7 mouse cellular contexts compared by ENCODE assay signal in genomic region chr15:89180081-89180541, GRCm38 (mm10). TPM values are rescaled to one million over a fixed set of nuclear protein-coding genes. Genes with fewer than 3 reads are reported as not detected.
DNase-seq lines count a peak whose midpoint lies in the region; ATAC-seq and TF ChIP-seq lines count a peak whose summit lies in the region.

No protein-coding gene starts in this region.

- H3K27me3 ChIP-seq in spleen, adult 2 months (ENCODE audit: control insufficient read depth, insufficient read depth, low read length): 0 out of 2 replicates have a peak, but pooled peaks cover 2% of the 10 kb centered on the region
- no peaks in the 10 kb centered on the region for H3K27me3 ChIP-seq in forebrain, embryonic 12.5 days
- no peaks in the 10 kb centered on the region for H3K27me3 ChIP-seq in kidney, embryonic 14.5 days (ENCODE audit: control insufficient read depth, insufficient read depth, low read length)
- no peaks in the 10 kb centered on the region for H3K27me3 ChIP-seq in midbrain, embryonic 11.5 days (ENCODE audit: control insufficient read depth, insufficient read depth, low read length)

- H3K9ac ChIP-seq in forebrain, embryonic 12.5 days: peak overlapping the region; percentile 97
- peak overlapping the region; percentile 91 for H3K9ac ChIP-seq in kidney, embryonic 14.5 days (ENCODE audit: low read depth, low read length)
- H3K9ac ChIP-seq in midbrain, embryonic 11.5 days (ENCODE audit: low read length): peak overlapping the region; percentile 89

- no peak for TF ChIP-seq POLR2A in spleen, adult 2 months (IDR thresholded peaks at IDR 0.05; ENCODE audit: low read depth, low read length)

- H3K4me3 ChIP-seq in spleen, adult 2 months (ENCODE audit: extremely low read depth, insufficient read depth, insufficient read length): peak overlapping the region; percentile 64
- peak overlapping the region; percentile 85 for H3K4me3 ChIP-seq in forebrain, embryonic 12.5 days (replicated peaks)
- H3K4me3 ChIP-seq in kidney, embryonic 14.5 days (ENCODE audit: low read length): peak overlapping the region; percentile 71
- H3K4me3 ChIP-seq in midbrain, embryonic 11.5 days (ENCODE audit: low read depth, low read length): peak overlapping the region; percentile 69

- no peak for DNase-seq in spleen, adult 2 months (ENCODE audit: low read depth in 1 of 2, low spot score in 2 of 2)
- DNase-seq in spleen, postnatal 14 days (ENCODE audit: low spot score in 2 of 2): no peak
- peak; percentile 94 for DNase-seq in midbrain, embryonic 11.5 days (ENCODE audit: low spot score, missing footprints)
- DNase-seq in right cerebral cortex, adult 18-20 months: no peak
- no peak for DNase-seq in right cerebral cortex, postnatal 25 days

- peak overlapping the region; percentile 61 for H3K27ac ChIP-seq in spleen, adult 2 months (ENCODE audit: insufficient read depth, low read length)
- peak overlapping the region; percentile 97 for H3K27ac ChIP-seq in forebrain, embryonic 12.5 days
- peak overlapping the region; percentile 84 for H3K27ac ChIP-seq in kidney, embryonic 14.5 days (ENCODE audit: low read depth, low read length)
- H3K27ac ChIP-seq in midbrain, embryonic 11.5 days (ENCODE audit: low read depth, low read length): peak overlapping the region; percentile 83

- TF ChIP-seq CTCF in spleen, adult 2 months (IDR thresholded peaks at IDR 0.05; ENCODE audit: extremely low read depth, insufficient read depth, insufficient read length, insufficient replicate concordance): no peak

- no peaks in the 10 kb centered on the region for H3K9me3 ChIP-seq in forebrain, embryonic 12.5 days
- no peaks in the 10 kb centered on the region for H3K9me3 ChIP-seq in kidney, embryonic 14.5 days (ENCODE audit: control insufficient read depth, low read length)
- H3K9me3 ChIP-seq in midbrain, embryonic 11.5 days (ENCODE audit: control insufficient read depth, low read length): no peaks in the 10 kb centered on the region

- peaks cover 35% of the 10 kb centered on the region for H3K4me1 ChIP-seq in spleen, adult 2 months (ENCODE audit: control insufficient read depth, insufficient read depth, insufficient read length)
- H3K4me1 ChIP-seq in forebrain, embryonic 12.5 days: peaks cover 87% of the 10 kb centered on the region
- peaks cover 48% of the 10 kb centered on the region for H3K4me1 ChIP-seq in kidney, embryonic 14.5 days (ENCODE audit: control insufficient read depth, insufficient read depth, low read length)
- peaks cover 55% of the 10 kb centered on the region for H3K4me1 ChIP-seq in midbrain, embryonic 11.5 days (ENCODE audit: control insufficient read depth, insufficient read depth, low read length)

- peak; percentile 12 for ATAC-seq in forebrain, embryonic 12.5 days (ENCODE audit: low FRiP score)
- ATAC-seq in kidney, embryonic 14.5 days (ENCODE audit: low FRiP score, low TSS enrichment): peak; percentile 4
- ATAC-seq in midbrain, embryonic 11.5 days (ENCODE audit: low FRiP score): peak; percentile 20

- H3K4me2 ChIP-seq in forebrain, embryonic 12.5 days: peak overlapping the region; percentile 92
- peak overlapping the region; percentile 77 for H3K4me2 ChIP-seq in kidney, embryonic 14.5 days (replicated peaks; ENCODE audit: low read depth, low read length)
- H3K4me2 ChIP-seq in midbrain, embryonic 11.5 days: peak overlapping the region; percentile 90

- H3K36me3 ChIP-seq in spleen, adult 2 months (ENCODE audit: control insufficient read depth, insufficient read depth, low read length): no peaks in the 10 kb centered on the region
- H3K36me3 ChIP-seq in forebrain, embryonic 12.5 days (replicated peaks): peaks cover 7% of the 10 kb centered on the region
- H3K36me3 ChIP-seq in kidney, embryonic 14.5 days (ENCODE audit: control insufficient read depth, insufficient read depth, low read length): no peaks in the 10 kb centered on the region
- H3K36me3 ChIP-seq in midbrain, embryonic 11.5 days (ENCODE audit: control insufficient read depth, insufficient read depth, low read length): no peaks in the 10 kb centered on the region

- WGBS in spleen, adult 2 months: 4% methylated on average over 26 of the region's 26 CpGs
- under 1% methylated on average over 26 of the region's 26 CpGs for WGBS in forebrain, embryonic 12.5 days
- WGBS in kidney, embryonic 14.5 days: under 1% methylated on average over 19 of the region's 26 CpGs
- WGBS in midbrain, embryonic 11.5 days: under 1% methylated on average over 26 of the region's 26 CpGs

RNA-seq across cellular contexts. Expression of gene Plxnb2, which starts 0.5 kb away (rescaled TPM):
- 89.4 and 96.8 TPM in 2 replicates for polyA plus RNA-seq in spleen, adult 2 months (2012; rRNA removed)
- 174 and 182 TPM in 2 replicates for polyA plus RNA-seq in forebrain, embryonic 12.5 days (2016; fragmentation: Nextera tagmentation; extraction: Ambion mirVana)
- 124 and 165 TPM in 2 replicates for polyA plus RNA-seq in kidney, embryonic 14.5 days (2014; fragmentation: Nextera tagmentation; extraction: Ambion mirVana)
- 97.5 and 115 TPM in 2 replicates for polyA plus RNA-seq in midbrain, embryonic 11.5 days (2014; fragmentation: Nextera tagmentation; extraction: Ambion mirVana)

RNA-seq across cellular contexts. Expression of gene Dennd6b, which starts 16.2 kb away (rescaled TPM):
- 25.2 and 30.8 TPM in 2 replicates for polyA plus RNA-seq in spleen, adult 2 months (2012; rRNA removed)
- 38.8 and 44.0 TPM in 2 replicates for polyA plus RNA-seq in forebrain, embryonic 12.5 days (2016; fragmentation: Nextera tagmentation; extraction: Ambion mirVana)
- polyA plus RNA-seq in kidney, embryonic 14.5 days (2014; fragmentation: Nextera tagmentation; extraction: Ambion mirVana): 15.8 and 16.6 TPM in 2 replicates
- polyA plus RNA-seq in midbrain, embryonic 11.5 days (2014; fragmentation: Nextera tagmentation; extraction: Ambion mirVana): 26.2 and 26.6 TPM in 2 replicates

RNA-seq across cellular contexts. Expression of gene Mapk11, which starts 30.7 kb away (rescaled TPM):
- polyA plus RNA-seq in spleen, adult 2 months (2012; rRNA removed): 29.0 and 35.1 TPM in 2 replicates
- polyA plus RNA-seq in forebrain, embryonic 12.5 days (2016; fragmentation: Nextera tagmentation; extraction: Ambion mirVana): 46.9 and 47.4 TPM in 2 replicates
- 8.4 and 14.8 TPM in 2 replicates for polyA plus RNA-seq in kidney, embryonic 14.5 days (2014; fragmentation: Nextera tagmentation; extraction: Ambion mirVana)
- polyA plus RNA-seq in midbrain, embryonic 11.5 days (2014; fragmentation: Nextera tagmentation; extraction: Ambion mirVana): 34.9 and 40.6 TPM in 2 replicates

RNA-seq across cellular contexts. Expression of gene Ppp6r2, which starts 31.2 kb away (rescaled TPM):
- polyA plus RNA-seq in spleen, adult 2 months (2012; rRNA removed): 120 and 255 TPM in 2 replicates
- 47.1 and 57.2 TPM in 2 replicates for polyA plus RNA-seq in forebrain, embryonic 12.5 days (2016; fragmentation: Nextera tagmentation; extraction: Ambion mirVana)
- polyA plus RNA-seq in kidney, embryonic 14.5 days (2014; fragmentation: Nextera tagmentation; extraction: Ambion mirVana): 23.6 and 29.8 TPM in 2 replicates
- polyA plus RNA-seq in midbrain, embryonic 11.5 days (2014; fragmentation: Nextera tagmentation; extraction: Ambion mirVana): 35.9 and 40.0 TPM in 2 replicates

RNA-seq across cellular contexts. Expression of gene Mapk12, which starts 39.6 kb away (rescaled TPM):
- polyA plus RNA-seq in spleen, adult 2 months (2012; rRNA removed): 3.7 and 3.9 TPM in 2 replicates
- 14.2 and 16.7 TPM in 2 replicates for polyA plus RNA-seq in forebrain, embryonic 12.5 days (2016; fragmentation: Nextera tagmentation; extraction: Ambion mirVana)
- polyA plus RNA-seq in kidney, embryonic 14.5 days (2014; fragmentation: Nextera tagmentation; extraction: Ambion mirVana): 20.8 and 23.4 TPM in 2 replicates
- polyA plus RNA-seq in midbrain, embryonic 11.5 days (2014; fragmentation: Nextera tagmentation; extraction: Ambion mirVana): 21.3 and 27.0 TPM in 2 replicates
